Mouse (Mus musculus) cortical plate, adult 2 months (tissue): ENCODE measurements around the gene Ttll13. TPM values are rescaled to one million over a fixed set of nuclear protein-coding genes. Genes with fewer than 3 reads are reported as not detected.

Source experiments
- H3K27ac ChIP-seq: fragments of 200-500 bp; 2 replicates; pipeline ENCODE4 v1.5.1; 2012; ENCODE audit warnings: low read length, control low read depth, inconsistent platforms; ENCODE audit not compliant: insufficient read depth
- H3K4me1 ChIP-seq: fragments of 200-500 bp; 2 replicates; pipeline ENCODE4 v1.6.1; 2011; ENCODE audit warnings: low read length; ENCODE audit not compliant: control insufficient read depth, insufficient read depth
- H3K4me3 ChIP-seq: fragments of 200-500 bp; 2 replicates; pipeline ENCODE4 v1.5.1; 2011; ENCODE audit warnings: mild to moderate bottlenecking, low read length, control low read depth; ENCODE audit not compliant: insufficient read depth
- CTCF ChIP-seq: fragments of 200-500 bp; IDR thresholded peaks from 2 replicates; pipeline ENCODE4 v1.5.1; 2011; ENCODE audit warnings: mild to moderate bottlenecking, control low read depth, low read length; ENCODE audit not compliant: insufficient read depth; ENCODE audit errors: extremely low read depth
- POLR2A ChIP-seq: fragments of 200-500 bp; IDR thresholded peaks from 2 replicates; pipeline ENCODE4 v1.6.1; 2011; ENCODE audit warnings: mild to moderate bottlenecking, low read length, control low read depth; ENCODE audit not compliant: insufficient read depth; ENCODE audit errors: extremely low read depth
- polyA plus RNA-seq: library from polyadenylated mRNA; depleted of rRNA; stranded (reverse); fragments of >200 nt; gene quantifications from 2 replicates; pipeline ENCODE4 v1.2.3, GENCODE M21; 2012

The Ttll13 gene
- polyA plus RNA-seq, 1 experiment, result 0.98 TPM

DNA sequence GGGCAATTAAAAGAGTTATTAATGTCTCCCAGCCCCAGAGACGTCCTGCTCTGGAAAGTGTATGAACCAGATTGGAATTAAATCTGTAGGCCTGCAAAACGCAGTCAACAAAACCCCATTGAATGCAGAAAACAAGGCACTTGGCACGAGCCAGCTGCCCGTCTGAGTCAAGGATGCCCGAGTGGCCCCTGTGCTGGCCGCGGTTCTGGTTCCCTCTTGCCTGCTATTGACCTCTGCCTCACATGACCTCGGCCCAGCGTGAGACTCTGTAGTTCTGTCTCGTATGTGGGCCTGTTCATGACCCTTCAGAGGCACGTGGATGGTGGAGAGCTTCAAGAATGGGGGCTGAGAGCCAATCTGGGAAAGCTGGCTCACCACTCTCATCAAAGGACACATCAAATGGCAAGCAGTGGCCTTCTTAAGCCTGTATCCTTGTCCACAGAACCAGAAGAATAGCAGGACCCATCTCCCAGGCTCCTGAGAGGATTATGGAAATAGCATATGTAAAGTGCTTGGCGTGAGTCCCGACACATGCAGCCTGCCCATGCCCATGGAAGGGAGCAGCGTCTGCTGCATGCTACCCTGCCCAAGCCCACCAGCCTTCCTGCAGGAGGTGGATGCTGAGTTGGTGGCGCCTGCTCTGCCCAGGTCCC, 44.2 kb upstream of the Ttll13 start:
- H3K4me3 ChIP-seq, result no peak overlapping the region
- TF ChIP-seq POLR2A, result no peak
- TF ChIP-seq CTCF, result no peak
- no peak overlapping the region for H3K27ac ChIP-seq
- peaks cover 14% of the 10 kb centered on the region for H3K4me1 ChIP-seq

DNA sequence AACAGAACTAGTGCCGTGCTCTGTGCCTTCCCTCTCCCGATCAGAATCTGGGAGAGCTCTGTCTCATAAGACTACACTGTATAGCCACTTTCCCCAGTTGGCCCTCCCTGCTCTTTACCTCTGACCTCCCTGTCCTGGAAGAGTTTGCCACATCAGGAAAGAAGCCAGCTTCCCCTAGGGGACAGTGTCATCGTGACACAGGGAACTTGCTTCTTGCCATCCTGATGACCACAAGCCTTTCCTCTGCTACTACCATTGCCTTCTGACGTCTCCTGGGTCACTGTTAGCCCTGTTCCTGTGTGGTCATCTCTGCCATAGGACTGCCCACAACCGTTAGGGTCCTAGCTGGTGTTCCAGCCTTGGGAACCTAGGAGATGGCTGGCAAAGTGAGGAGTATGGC, 43.2 kb upstream of the Ttll13 start:
- no peak for TF ChIP-seq POLR2A
- no peak for TF ChIP-seq CTCF
- H3K27ac ChIP-seq, result no peak overlapping the region
- H3K4me1 ChIP-seq, result peaks cover 14% of the 10 kb centered on the region
- H3K4me3 ChIP-seq, result no peak overlapping the region

DNA sequence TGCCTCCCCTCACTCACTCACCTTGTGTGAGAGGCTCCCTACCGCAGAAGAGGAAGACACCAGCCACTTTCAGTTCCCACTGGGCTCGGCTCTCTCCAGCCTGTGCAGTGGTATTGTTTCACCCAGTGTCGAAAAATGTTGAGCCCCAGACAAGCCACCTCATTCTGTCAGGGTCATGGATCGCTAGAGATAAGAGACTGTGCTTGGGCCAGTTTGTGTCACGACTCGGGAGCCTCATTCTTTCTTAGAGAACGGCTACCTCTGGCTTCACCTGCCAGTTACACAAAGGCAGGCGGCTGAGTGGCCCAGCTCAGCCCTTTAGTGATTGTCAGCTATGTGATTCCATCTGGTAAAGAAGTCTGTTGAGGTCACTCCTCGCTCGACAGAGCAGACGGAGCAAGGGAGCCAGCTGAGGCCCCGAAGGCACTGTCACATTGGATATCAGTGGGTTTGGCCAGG, 42.5 kb upstream of the Ttll13 start:
- Histone ChIP-seq H3K4me1 (peaks cover 15% of the 10 kb centered on the region), H3K4me3 (no peak overlapping the region), H3K27ac (no peak overlapping the region)
- no peak for TF ChIP-seq POLR2A
- no peak for TF ChIP-seq CTCF

DNA sequence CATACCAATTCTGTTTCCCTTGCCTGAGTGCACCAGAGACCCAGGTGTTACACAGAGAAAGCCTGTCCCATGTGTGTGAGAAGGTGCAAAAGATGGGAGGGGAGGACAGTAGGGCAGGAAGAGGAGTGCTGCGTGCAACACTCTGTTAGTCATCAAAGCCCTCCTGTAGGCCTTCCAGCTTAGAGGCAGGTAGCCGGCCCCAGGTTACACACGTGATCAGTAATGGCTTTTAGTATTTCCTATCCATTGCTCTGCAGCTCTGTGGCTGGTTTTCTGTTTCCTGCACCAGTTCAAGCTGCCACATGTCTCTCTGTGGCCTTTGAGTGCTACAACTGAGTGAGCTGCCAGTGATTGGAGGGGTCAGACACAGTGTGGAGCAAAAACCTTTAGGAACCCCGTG, 41.8 kb upstream of the Ttll13 start:
- H3K4me3 ChIP-seq, result no peak overlapping the region
- TF ChIP-seq CTCF, result no peak
- no peak for TF ChIP-seq POLR2A
- no peak overlapping the region for H3K27ac ChIP-seq
- H3K4me1 ChIP-seq, result peaks cover 16% of the 10 kb centered on the region

DNA sequence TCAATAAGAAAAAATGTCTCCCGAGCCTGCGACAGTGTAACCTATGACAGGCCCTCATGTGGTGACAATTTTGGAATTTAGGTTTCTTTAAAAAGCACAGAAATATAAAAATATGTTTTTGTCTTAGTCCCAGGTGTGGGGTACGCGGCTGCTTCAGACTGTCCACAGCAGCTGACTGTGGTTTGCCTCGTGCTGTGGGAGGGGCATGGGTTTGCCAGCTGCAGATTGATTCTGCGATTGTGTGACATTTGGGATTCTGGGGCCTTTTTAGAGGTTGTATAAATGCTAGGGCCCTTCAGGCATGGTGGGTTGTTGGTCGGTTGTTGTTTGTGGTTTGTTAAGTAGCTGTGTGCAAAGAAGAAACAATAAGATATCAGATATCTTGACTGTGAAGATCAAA, 41.2 kb upstream of the Ttll13 start:
- no peak overlapping the region for H3K27ac ChIP-seq
- peaks cover 16% of the 10 kb centered on the region for H3K4me1 ChIP-seq

DNA sequence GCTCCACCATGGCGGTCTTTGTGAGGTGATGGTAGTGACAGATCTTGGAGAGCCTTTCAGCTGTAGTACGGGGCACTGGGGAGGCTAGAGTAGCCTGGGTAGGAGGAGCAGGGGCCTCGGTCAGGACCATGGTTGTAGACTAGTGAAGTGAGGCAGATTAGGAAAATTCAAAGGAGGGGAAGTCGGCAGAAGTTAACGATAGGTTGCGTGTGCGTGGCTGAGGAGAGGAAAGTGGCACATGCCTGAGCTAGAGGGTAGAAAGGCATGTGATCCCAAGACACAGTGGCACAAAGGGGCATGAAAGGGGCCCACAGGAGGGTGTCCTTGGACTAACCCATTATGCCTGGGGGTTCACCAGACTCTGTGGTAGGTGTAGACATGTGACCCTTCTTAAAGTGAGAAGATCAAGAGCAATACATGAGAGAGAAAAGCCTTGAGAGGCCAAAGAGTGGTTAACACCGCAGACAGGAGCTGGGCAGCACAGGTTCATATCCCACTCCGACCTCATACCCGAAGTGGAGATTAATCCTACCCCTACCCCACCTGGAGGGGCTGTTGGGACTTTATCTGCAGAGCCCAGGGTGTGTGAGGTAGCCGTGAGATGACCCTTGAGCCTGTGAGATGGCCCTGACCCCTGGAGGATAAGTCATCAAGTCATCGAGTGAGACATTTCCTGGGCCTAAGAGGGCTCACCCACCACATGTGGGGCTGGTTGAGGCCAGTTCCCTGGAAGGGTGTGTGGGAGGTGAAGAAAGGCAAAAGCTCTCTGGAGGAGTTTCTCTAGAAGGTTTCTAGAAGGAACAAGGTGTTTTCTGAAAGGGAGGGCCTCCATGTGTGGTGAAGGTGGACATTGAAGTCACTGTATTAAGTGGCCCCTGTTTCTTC, 40.2 kb upstream of the Ttll13 start:
- H3K4me3 ChIP-seq, result no peak overlapping the region
- TF ChIP-seq POLR2A (no peak), CTCF (no peak)
- H3K27ac ChIP-seq, result no peak overlapping the region
- peaks cover 17% of the 10 kb centered on the region for H3K4me1 ChIP-seq

More for the DNA sequence above, 41.2 kb upstream of the Ttll13 start:
- H3K4me3 ChIP-seq, result no peak overlapping the region
- TF ChIP-seq POLR2A (no peak), CTCF (no peak)

DNA sequence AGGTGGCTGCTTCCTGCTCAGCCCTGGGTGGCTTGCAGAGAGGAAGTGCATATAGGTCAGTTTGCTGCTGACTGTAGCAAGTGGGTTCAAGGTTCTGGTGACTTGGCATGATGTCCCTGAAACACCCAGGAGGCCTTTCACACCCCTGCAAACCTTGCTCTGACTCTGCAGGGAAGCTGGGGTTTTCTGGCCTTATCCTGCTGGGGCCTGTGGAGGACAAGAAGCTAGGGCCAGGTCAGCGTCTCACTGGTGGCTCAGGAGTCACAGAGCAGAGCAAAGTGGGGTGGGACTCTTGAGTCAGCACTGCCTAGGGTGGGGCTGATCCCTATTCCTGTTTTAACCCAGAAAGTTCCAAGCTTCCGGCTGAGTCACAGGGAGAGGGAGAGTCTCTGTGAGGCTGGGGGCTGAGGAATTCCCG, 38.9 kb upstream of the Ttll13 start:
- TF ChIP-seq CTCF (no peak), POLR2A (no peak)
- Histone ChIP-seq H3K27ac (no peak overlapping the region), H3K4me1 (peaks cover 13% of the 10 kb centered on the region), H3K4me3 (no peak overlapping the region)

DNA sequence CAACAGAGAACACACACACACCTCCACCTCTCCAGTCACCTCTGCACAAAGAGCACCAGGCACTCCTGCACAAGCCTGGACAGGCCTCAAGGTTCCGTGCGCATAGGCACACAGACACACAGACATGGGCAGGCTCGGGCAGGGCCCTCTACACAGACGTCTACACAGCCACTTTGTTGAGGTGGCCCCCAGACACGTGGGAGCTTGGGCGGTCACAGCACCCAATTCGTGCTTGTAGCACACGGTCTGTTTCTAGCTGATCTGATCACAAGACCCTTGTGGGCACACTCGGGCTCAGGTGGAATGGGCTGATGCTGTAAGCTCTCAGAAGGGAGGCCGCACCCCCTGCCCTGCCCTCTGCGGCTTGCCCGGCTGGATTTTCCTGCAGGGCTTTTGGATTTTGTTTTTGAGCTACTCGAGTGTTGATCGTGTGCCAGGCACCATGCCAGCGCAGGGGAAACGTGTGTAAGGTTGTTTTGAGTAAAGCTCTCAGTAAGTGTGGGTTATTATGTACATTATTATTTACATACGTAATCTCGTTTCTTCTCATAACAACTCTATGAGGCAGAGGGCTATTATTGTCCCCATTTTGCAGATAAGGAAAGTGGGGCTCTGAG, 38.0 kb upstream of the Ttll13 start:
- peaks cover 6% of the 10 kb centered on the region for H3K4me1 ChIP-seq
- no peak overlapping the region for H3K27ac ChIP-seq
- no peak for TF ChIP-seq POLR2A
- TF ChIP-seq CTCF, result no peak
- H3K4me3 ChIP-seq, result no peak overlapping the region

DNA sequence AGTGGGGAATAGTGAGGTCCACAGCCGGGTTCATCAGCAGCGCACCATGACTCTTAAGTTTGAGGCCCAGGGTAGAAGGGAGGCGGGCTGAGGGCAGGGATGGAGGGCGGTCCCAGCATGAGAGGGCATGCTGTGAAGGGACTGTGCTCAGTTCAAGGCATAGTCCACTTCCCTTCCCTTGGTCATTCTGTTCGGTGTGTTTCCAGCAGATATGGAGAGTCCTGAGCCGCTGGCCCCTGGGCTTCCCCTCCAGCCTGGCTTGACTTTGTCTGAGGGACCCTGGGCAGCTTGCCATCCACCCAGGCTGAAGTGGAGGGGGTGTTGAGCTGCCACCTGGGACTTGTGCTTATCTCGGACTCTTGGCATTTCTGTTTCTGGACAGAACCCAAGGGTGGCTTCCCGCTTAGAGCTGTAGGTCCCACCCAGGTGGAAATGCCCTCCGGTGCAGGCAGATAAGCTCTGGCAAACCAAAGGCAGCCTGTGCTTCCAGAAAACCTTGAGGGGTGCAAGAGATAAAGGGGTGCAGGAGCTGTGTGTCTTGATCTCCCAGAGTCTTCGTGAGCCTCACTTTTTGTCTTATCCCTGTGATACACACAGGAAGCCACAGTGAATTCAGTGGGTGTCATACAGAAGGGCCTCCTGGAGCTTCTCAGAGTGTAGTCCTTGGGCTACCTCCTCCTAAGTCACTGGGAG, 37.3 kb upstream of the Ttll13 start:
- H3K4me3 ChIP-seq, result no peak overlapping the region
- no peak overlapping the region for H3K27ac ChIP-seq
- peaks cover 5% of the 10 kb centered on the region for H3K4me1 ChIP-seq
- TF ChIP-seq CTCF (no peak), POLR2A (no peak)
